Mouse (Mus musculus): ENCODE results near the gene Bmp7. TPM values are rescaled to one million over a fixed set of nuclear protein-coding genes. Genes with fewer than 3 reads are reported as not detected.

Gene Bmp7
- polyA plus RNA-seq, 1 experiment from 2014 or later: 0.04 TPM

DNA sequence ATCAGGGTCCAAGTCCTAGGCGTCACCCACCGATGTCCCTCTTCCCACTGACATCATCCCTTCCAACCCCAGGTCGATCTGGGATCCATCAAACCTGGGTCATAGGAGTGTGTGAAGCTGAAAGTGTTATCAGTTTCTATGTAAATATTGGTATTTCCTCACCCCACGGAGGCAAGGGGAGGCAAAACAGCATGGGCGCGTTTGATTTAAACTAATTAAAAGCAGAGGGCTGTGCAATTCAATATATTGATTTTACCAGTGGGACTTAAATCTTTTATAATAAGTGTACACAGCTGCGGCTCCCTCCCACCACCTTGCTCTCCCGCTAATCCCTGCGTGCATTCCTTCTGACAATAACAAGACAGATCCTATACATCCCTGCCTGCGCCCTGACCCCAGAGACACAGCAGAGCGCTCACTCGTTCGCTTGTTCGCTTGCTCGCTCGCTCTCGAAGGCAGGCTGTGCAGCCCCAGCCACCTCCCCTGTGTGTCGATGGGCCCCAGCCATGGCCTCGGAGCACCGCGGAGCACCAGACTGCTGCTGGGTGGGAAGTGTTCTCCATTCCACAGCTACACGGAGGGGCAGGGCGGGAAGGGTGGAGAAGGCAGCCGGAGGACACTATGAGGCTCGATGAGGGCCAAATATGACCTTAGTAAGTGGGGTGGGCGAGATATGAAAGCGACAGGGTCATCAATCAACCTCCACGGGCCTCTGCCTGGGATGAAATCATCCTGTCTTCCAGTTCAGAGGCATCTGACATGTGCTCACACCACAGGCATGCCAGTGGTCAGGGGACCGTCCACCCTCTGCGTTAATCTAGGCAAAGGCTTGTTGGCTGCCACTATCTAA, 5.0 kb downstream of the Bmp7 start:
- no peak overlapping the region for H3K4me3 ChIP-seq (ENCODE audit: inconsistent target)
- no peaks in the 10 kb centered on the region for H3K36me3 ChIP-seq (ENCODE audit: inconsistent target)
- 56% methylated on average over 30 of the region's 30 CpGs for WGBS (ENCODE audit: missing documents)
- H3K79me2 ChIP-seq (ENCODE audit: inconsistent target): no peaks in the 10 kb centered on the region
- no peak overlapping the region for H3K27ac ChIP-seq

- no peaks in the 10 kb centered on the region for H3K79me2 ChIP-seq (ENCODE audit: inconsistent target)
- H3K27ac ChIP-seq: no peak overlapping the region
- H3K36me3 ChIP-seq (ENCODE audit: inconsistent target): no peaks in the 10 kb centered on the region
- H3K4me3 ChIP-seq (ENCODE audit: inconsistent target): no peak overlapping the region
- 26% methylated on average over 8 of the region's 8 CpGs for WGBS (ENCODE audit: missing documents)
Measured at GRCm38 (mm10) chr2:172934420-172934788, 5.7 kb downstream of the Bmp7 start.

DNA sequence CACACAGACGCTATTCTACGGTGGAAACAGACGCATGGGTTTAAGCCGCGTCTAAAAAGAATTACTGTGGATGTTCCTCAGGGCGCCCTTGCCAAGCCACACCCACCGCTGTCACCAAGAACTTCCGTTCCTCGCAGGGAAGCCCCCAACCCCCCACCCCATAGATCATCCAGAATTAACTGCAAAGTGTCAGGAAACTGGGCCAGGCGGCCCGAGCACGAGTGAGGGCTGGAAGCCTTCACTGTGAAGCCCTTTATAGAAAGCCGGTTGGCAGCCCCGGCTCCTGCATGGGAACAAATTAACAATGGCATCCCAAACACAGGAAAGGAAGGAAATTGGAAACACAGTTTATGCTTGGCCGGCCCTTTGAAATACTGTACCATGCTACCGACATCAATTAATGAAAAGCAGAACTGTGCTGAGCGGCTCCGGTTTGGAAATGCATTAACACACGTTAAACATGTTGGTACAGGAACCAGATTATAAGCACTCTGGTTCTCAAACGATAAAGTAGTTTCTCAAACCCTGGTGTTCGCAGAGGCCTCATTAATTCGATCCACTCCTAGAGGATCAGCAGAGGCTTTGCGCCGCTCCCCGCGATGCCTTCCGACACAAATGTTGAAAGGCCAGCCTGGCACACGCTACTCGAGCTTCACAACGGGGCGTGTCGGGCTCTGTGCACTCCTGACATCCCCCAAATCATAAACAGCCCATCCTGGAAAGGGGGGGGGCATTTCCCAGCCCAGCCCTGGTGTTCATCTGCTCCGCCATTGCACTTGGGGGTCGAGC, 6.3 kb downstream of the Bmp7 start:
- Histone ChIP-seq H3K4me3 (ENCODE audit: inconsistent target) (no peak overlapping the region), H3K27ac (no peak overlapping the region)
- WGBS (ENCODE audit: missing documents): 1% methylated on average over 34 of the region's 34 CpGs

DNA sequence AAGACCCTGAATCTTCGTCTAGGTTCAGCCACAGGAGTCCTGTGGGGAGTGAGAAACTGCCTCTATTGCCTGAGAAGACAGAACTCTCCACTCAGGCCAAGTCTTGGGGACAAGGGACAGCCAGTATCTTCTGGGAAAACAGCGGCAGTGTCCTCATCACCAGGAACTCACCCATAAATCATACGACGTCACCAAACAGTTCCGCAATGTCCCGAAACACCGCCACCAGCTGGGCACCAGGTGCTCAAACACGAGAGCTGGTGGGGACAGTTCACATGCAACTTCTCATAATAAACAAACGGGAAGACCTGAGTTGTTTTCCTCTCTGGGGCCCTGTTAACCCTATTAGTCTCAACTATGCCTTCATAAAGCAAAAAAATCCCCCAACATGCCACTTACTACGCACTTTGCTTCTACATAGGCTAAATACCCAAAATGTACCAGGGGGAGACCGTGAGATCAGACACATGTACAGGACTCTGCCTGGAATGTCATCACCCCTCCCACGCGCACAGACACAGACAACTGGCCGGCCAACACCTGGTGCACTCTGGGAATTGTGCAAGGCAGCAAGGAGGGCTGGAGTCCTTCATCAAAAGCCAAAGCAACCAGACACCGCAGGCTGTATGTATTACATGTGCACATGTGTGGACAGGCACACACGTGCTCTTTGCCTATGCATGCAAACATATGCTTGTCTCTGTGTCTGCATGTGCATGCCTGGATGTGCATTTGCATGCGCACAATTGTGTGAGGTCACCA, 8.8 kb downstream of the Bmp7 start:
- H3K4me3 ChIP-seq (ENCODE audit: inconsistent target): no peak overlapping the region
- no peaks in the 10 kb centered on the region for H3K36me3 ChIP-seq (ENCODE audit: inconsistent target)
- 83% methylated on average over 17 of the region's 17 CpGs for WGBS (ENCODE audit: missing documents)
- no peak overlapping the region for H3K27ac ChIP-seq
- no peaks in the 10 kb centered on the region for H3K79me2 ChIP-seq (ENCODE audit: inconsistent target)

More for the DNA sequence above, 6.3 kb downstream of the Bmp7 start:
- Histone ChIP-seq H3K36me3 (ENCODE audit: inconsistent target) (no peaks in the 10 kb centered on the region), H3K79me2 (ENCODE audit: inconsistent target) (no peaks in the 10 kb centered on the region)

GRCm38 (mm10) chr2:172929905-172930436, 10.2 kb downstream of the Bmp7 start:
- Histone ChIP-seq H3K36me3 (ENCODE audit: inconsistent target) (no peaks in the 10 kb centered on the region), H3K27ac (no peak overlapping the region), H3K4me3 (ENCODE audit: inconsistent target) (no peak overlapping the region), H3K79me2 (ENCODE audit: inconsistent target) (no peaks in the 10 kb centered on the region)
- 90% methylated on average over 14 of the region's 14 CpGs for WGBS (ENCODE audit: missing documents)

- 13% methylated on average over 5 of the region's 5 CpGs for WGBS (ENCODE audit: missing documents)
- Histone ChIP-seq H3K79me2 (ENCODE audit: inconsistent target) (no peaks in the 10 kb centered on the region), H3K36me3 (ENCODE audit: inconsistent target) (no peaks in the 10 kb centered on the region), H3K27ac (no peak overlapping the region), H3K4me3 (ENCODE audit: inconsistent target) (no peak overlapping the region)
Measured at GRCm38 (mm10) chr2:172927643-172928042, 12.5 kb downstream of the Bmp7 start.

DNA sequence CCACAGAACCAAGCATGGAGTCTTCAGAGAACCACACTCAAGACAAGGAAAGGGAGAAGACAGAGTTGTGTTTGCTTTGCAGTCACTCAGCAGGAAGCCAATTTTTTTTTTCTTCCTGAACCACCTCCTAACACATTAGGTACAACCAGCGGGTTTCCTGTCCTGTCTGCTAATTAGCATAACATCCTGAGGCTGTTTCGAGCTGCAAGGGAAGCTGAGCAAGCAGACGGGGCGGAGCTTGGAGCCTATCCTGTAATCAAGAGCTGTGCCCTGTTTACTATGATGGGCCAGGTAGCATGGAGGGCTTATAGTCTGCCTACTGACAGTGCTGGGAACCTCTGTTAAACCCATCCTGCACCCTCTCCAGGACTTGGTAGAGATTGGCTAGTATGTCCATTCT, 13.8 kb downstream of the Bmp7 start:
- H3K79me2 ChIP-seq (ENCODE audit: inconsistent target): no peaks in the 10 kb centered on the region
- no peaks in the 10 kb centered on the region for H3K36me3 ChIP-seq (ENCODE audit: inconsistent target)
- H3K4me3 ChIP-seq (ENCODE audit: inconsistent target): no peak overlapping the region
- 54% methylated on average over 4 of the region's 4 CpGs for WGBS (ENCODE audit: missing documents)
- H3K27ac ChIP-seq: no peak overlapping the region

- Histone ChIP-seq H3K79me2 (ENCODE audit: inconsistent target) (no peaks in the 10 kb centered on the region), H3K27ac (no peak overlapping the region), H3K4me3 (ENCODE audit: inconsistent target) (no peak overlapping the region), H3K36me3 (ENCODE audit: inconsistent target) (no peaks in the 10 kb centered on the region)
- WGBS (ENCODE audit: missing documents): 71% methylated on average over 6 of the region's 6 CpGs
Measured at GRCm38 (mm10) chr2:172924961-172925360, 15.2 kb downstream of the Bmp7 start.

DNA sequence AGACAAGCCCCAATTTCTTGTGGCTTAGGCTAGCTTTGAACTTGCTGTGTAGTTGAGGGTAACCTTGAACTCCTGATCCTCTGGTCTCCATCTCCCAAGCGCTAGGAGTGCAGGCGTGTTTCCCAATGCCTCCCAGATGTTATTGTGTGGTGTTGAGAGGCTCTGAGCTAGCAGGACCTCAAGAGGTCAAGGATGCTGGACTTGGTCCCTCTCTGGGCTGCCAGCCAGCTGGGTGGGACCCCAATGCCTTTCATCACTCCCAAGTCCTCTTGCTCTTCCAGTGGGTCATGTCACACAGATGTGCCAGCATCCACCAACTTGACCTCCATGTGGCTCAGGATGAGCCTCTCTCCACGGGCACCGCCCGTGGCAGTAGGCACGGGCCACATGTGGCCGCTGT, 16.9 kb downstream of the Bmp7 start:
- WGBS (ENCODE audit: missing documents): 97% methylated on average over 7 of the region's 7 CpGs
- H3K36me3 ChIP-seq (ENCODE audit: inconsistent target): no peaks in the 10 kb centered on the region
- no peak overlapping the region for H3K4me3 ChIP-seq (ENCODE audit: inconsistent target)
- no peaks in the 10 kb centered on the region for H3K79me2 ChIP-seq (ENCODE audit: inconsistent target)
- no peak overlapping the region for H3K27ac ChIP-seq

DNA sequence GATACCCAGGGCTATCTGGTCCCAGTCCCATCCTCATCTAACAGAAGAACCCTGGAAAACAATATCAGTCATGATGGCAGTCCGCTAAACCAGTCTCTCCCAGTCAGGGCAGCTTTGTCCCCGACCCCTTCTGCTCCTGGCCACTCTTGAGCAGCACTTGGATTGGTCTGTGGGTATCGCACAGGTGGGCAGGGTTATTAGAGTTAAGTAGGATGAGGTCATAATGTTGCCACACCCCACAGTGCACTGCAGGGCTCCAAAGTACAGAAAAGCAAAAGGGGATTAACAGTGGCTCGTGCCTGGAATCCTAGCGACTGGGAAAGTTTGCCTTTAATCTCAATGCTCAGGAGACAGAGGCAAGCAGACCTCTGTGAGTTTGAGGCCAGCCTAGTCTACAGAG, 17.5 kb downstream of the Bmp7 start:
- no peak overlapping the region for H3K4me3 ChIP-seq (ENCODE audit: inconsistent target)
- H3K36me3 ChIP-seq (ENCODE audit: inconsistent target): no peaks in the 10 kb centered on the region
- WGBS (ENCODE audit: missing documents): 90% methylated on average over 5 of the region's 5 CpGs
- no peak overlapping the region for H3K27ac ChIP-seq
- H3K79me2 ChIP-seq (ENCODE audit: inconsistent target): no peaks in the 10 kb centered on the region

GRCm38 (mm10) chr2:172914018-172914417, 26.1 kb downstream of the Bmp7 start:
- no peaks in the 10 kb centered on the region for H3K79me2 ChIP-seq (ENCODE audit: inconsistent target)
- H3K27ac ChIP-seq: no peak overlapping the region
- H3K4me3 ChIP-seq (ENCODE audit: inconsistent target): no peak overlapping the region
- H3K36me3 ChIP-seq (ENCODE audit: inconsistent target): no peaks in the 10 kb centered on the region
- 47% methylated on average over 13 of the region's 14 CpGs for WGBS (ENCODE audit: missing documents)

GRCm38 (mm10) chr2:172911715-172912114, 28.4 kb downstream of the Bmp7 start:
- Histone ChIP-seq H3K4me3 (ENCODE audit: inconsistent target) (no peak overlapping the region), H3K36me3 (ENCODE audit: inconsistent target) (no peaks in the 10 kb centered on the region), H3K27ac (no peak overlapping the region), H3K79me2 (ENCODE audit: inconsistent target) (no peaks in the 10 kb centered on the region)
- 86% methylated on average over 5 of the region's 5 CpGs for WGBS (ENCODE audit: missing documents)

DNA sequence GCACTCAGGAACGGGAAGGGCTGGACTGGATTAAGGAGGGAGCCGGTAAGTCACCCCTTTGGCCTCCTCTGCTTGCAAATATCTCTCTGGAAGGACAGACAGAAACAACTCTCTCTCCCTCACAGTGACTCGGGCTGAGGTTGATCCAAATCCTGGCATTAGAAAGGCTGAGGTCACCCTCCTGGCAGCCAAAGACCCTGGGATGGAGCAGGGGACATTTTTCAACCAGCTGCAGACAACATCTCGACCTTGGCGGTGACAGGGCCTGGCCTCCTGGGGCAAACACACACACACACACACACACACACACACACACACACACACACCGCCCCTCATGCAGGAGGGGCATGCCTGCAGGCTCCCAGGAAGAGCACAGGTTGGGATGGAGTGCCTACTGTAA, 29.0 kb downstream of the Bmp7 start:
- no peak overlapping the region for H3K4me3 ChIP-seq (ENCODE audit: inconsistent target)
- H3K79me2 ChIP-seq (ENCODE audit: inconsistent target): no peaks in the 10 kb centered on the region
- WGBS (ENCODE audit: missing documents): 93% methylated on average over 5 of the region's 6 CpGs
- H3K36me3 ChIP-seq (ENCODE audit: inconsistent target): no peaks in the 10 kb centered on the region
- no peak overlapping the region for H3K27ac ChIP-seq

DNA sequence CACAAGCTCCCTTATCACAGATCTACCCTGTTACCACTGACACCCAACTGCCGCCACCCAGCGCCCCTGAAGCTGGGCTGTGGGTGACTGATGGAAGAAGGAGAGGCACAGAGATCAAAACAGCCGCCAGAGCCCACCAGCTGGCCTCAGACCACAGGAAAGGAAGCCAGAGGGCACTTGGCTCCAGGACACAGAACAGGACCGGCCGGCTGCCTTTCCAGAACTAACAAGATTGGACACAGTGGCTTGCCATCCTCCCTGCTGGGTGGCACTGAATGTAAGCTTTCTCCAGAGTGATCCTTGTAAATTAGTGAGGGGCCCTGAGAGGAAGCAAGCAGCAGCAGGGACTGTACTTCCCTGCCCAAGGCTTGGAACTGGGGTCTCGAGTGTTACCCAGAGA, 30.7 kb downstream of the Bmp7 start:
- 59% methylated on average over 6 of the region's 6 CpGs for WGBS (ENCODE audit: missing documents)
- no peak overlapping the region for H3K27ac ChIP-seq
- no peak overlapping the region for H3K4me3 ChIP-seq (ENCODE audit: inconsistent target)
- H3K79me2 ChIP-seq (ENCODE audit: inconsistent target): no peaks in the 10 kb centered on the region
- no peaks in the 10 kb centered on the region for H3K36me3 ChIP-seq (ENCODE audit: inconsistent target)
